Mouse (Mus musculus) WW6 (cell line): ENCODE measurements at regions not wholly inside any gene's neighbourhood (a gene's known extent, or its start where the extent isn't known, plus 50 kb on each side); places are given as distances from the start of the nearest gene placed in this dataset.

Experiments used
- DNase-seq: peaks from one replicate; pipeline ENCODE4 v3.0.0-alpha.2; 2013; ENCODE audit warnings: low read depth, low spot score

- no peak for DNase-seq
These were observed 1026.8 kb upstream of the Alcam start for GRCm38 (mm10) chr16:53480664-53481063.

GRCm38 (mm10) chr16:53439511-53439910 is 985.6 kb upstream of the Alcam start:
- no peak for DNase-seq

GRCm38 (mm10) chr16:53418416-53418815 is 964.5 kb upstream of the Alcam start:
- DNase-seq, result no peak

GRCm38 (mm10) chr16:53385176-53385575 is 931.3 kb upstream of the Alcam start:
- DNase-seq, result no peak

GRCm38 (mm10) chr16:53342153-53342552 is 888.3 kb upstream of the Alcam start:
- no peak for DNase-seq

GRCm38 (mm10) chr16:53326353-53326752 is 872.5 kb upstream of the Alcam start:
- no peak for DNase-seq

- peak; percentile 24 for DNase-seq
These were observed 838.2 kb upstream of the Alcam start for GRCm38 (mm10) chr16:53292081-53292480.

GRCm38 (mm10) chr16:53282014-53282413 is 828.1 kb upstream of the Alcam start:
- DNase-seq, result no peak

GRCm38 (mm10) chr16:53266116-53266515 is 812.2 kb upstream of the Alcam start:
- DNase-seq, result no peak

GRCm38 (mm10) chr16:53245365-53245764 is 791.5 kb upstream of the Alcam start:
- DNase-seq, result no peak

- no peak for DNase-seq
These were observed 788.3 kb upstream of the Alcam start for GRCm38 (mm10) chr16:53242126-53242537.

- no peak for DNase-seq
These were observed 765.0 kb upstream of the Alcam start for GRCm38 (mm10) chr16:53218886-53219285.

- DNase-seq, result no peak
These were observed 747.6 kb upstream of the Alcam start for GRCm38 (mm10) chr16:53201449-53201848.

- DNase-seq, result no peak
These were observed 732.6 kb upstream of the Alcam start for GRCm38 (mm10) chr16:53186444-53186843.

GRCm38 (mm10) chr16:53156352-53156751 is 702.5 kb upstream of the Alcam start:
- no peak for DNase-seq

- DNase-seq, result no peak
These were observed 676.8 kb upstream of the Alcam start for GRCm38 (mm10) chr16:53130677-53131076.

GRCm38 (mm10) chr16:53108726-53109125 is 654.9 kb upstream of the Alcam start:
- DNase-seq, result no peak

- DNase-seq, result no peak
These were observed 641.6 kb upstream of the Alcam start for GRCm38 (mm10) chr16:53095396-53095929.

- DNase-seq, result no peak
These were observed 620.1 kb upstream of the Alcam start for GRCm38 (mm10) chr16:53073856-53074568.

GRCm38 (mm10) chr16:53071887-53072682 is 618.2 kb upstream of the Alcam start:
- no peak for DNase-seq

- no peak for DNase-seq
These were observed 610.3 kb upstream of the Alcam start for GRCm38 (mm10) chr16:53064151-53064550.

- no peak for DNase-seq
These were observed 609.2 kb upstream of the Alcam start for GRCm38 (mm10) chr16:53063061-53063460.

GRCm38 (mm10) chr16:53026056-53026455 is 572.2 kb upstream of the Alcam start:
- no peak for DNase-seq
